Mouse (Mus musculus) adipocyte (in vitro differentiated cells): ENCODE data around the gene Fzd1.

Experiments used
- DNase-seq: peaks from one replicate; pipeline ENCODE4 v3.0.0-alpha.2; 2016; ENCODE audit warnings: low spot score

Gene Fzd1

DNA sequence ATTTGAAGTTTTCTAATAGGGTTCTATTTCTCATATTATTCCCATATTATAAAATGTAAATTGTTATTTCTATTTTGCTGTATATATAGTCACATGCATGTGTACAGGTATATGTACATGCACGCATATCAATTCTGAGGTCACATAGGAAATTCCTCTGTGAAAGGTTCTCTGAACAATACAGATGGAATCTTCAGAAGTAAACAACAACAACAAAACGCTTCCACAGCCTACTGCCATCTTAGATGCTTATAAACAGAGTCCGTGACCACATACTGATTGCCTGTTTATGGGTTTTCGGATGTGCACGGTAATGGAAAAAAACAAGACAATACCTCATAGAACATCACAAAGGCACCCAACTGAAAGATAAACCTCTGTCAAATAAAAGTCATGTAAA is 4.7 kb downstream of the Fzd1 start:
- DNase-seq = no peak

- no peak for DNase-seq
Measured at GRCm38 (mm10) chr5:4742722-4743121, 15.1 kb downstream of the Fzd1 start.

- DNase-seq = no peak
Measured at GRCm38 (mm10) chr5:4737013-4737412, 20.8 kb downstream of the Fzd1 start.

- DNase-seq = no peak
Measured at GRCm38 (mm10) chr5:4735461-4735860, 22.4 kb downstream of the Fzd1 start.

GRCm38 (mm10) chr5:4733239-4733638 is 24.6 kb downstream of the Fzd1 start:
- DNase-seq = no peak

- DNase-seq = no peak
Measured at GRCm38 (mm10) chr5:4732241-4733229, 25.3 kb downstream of the Fzd1 start.

DNA sequence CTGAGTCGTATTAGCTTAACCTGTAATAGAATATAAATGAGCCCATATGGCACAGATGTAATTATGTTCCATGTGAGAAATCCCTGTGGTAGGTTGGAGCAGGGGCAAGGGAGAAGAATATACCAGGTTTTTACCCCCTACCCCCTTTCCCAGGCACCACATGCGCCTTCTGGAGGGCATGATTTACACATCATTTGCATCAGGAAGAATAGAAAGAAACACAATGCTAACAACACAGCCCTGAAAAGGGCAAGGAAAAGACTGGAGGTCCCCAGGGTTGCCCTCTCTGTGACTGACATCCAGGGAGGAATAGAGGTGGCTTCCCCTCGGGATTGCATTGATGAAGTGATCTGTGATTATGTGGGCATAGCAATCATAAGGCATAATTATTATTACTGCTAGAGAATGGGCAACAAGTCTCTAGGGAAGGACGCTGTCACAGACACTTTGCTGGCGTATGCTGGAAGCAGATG is 26.1 kb downstream of the Fzd1 start:
- no peak for DNase-seq

GRCm38 (mm10) chr5:4731064-4731463 is 26.8 kb downstream of the Fzd1 start:
- DNase-seq = no peak
